Mouse (Mus musculus): ENCODE measurements at regions not wholly inside any gene's neighbourhood (a gene's known extent, or its start where the extent isn't known, plus 50 kb on each side); places are given as distances from the start of the nearest gene placed in this dataset.

DNA sequence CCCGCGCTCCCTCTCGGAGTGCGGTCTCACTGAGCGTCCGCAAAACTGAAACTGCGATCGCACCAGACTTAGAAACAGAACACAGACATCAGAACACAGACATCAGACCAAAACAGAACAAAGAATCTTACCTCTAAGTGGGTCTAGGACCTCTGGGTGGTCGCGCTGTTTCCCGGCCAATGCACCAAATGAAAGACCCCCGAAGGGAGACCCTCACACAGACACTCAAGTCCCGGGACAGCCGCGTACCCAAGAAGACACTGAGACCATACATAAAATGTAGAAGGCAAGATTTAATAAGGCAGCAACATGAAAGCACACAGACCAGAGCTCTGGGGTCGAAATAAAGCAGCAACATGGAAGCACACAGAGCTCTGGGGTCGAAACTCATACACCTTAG lies 341.1 kb downstream of the Gm21739 start:
- DNase-seq = peak in 1 of 2 experiments; percentile 2
